Mouse (Mus musculus): ENCODE measurements around the gene Ssh3.

Gene Ssh3

GRCm38 (mm10) chr19:4270187-4270586 lies 1.2 kb upstream of the Ssh3 start:
- TF ChIP-seq GATA4 (IDR thresholded peaks at IDR 0.05; ENCODE audit: insufficient replicate concordance, low read length) = no peak

GRCm38 (mm10) chr19:4265956-4266355 lies 3.0 kb downstream of the Ssh3 start:
- TF ChIP-seq GATA4 (IDR thresholded peaks at IDR 0.05; ENCODE audit: insufficient replicate concordance, low read length) = no peak

GRCm38 (mm10) chr19:4264171-4264780 lies 4.7 kb downstream of the Ssh3 start:
- no peak for TF ChIP-seq GATA4 (IDR thresholded peaks at IDR 0.05; ENCODE audit: insufficient replicate concordance, low read length)

GRCm38 (mm10) chr19:4263702-4264101 lies 5.3 kb downstream of the Ssh3 start:
- no peak for TF ChIP-seq GATA4 (IDR thresholded peaks at IDR 0.05; ENCODE audit: insufficient replicate concordance, low read length)

- no peak for TF ChIP-seq GATA4 (IDR thresholded peaks at IDR 0.05; ENCODE audit: insufficient replicate concordance, low read length)
These were observed 6.2 kb downstream of the Ssh3 start for GRCm38 (mm10) chr19:4262756-4263155.

- TF ChIP-seq GATA4 (IDR thresholded peaks at IDR 0.05; ENCODE audit: insufficient replicate concordance, low read length) = no peak
These were observed 7.8 kb downstream of the Ssh3 start for GRCm38 (mm10) chr19:4261038-4261698.

- TF ChIP-seq GATA4 (IDR thresholded peaks at IDR 0.05; ENCODE audit: insufficient replicate concordance, low read length) = no peak
These were observed 11.1 kb downstream of the Ssh3 start for GRCm38 (mm10) chr19:4257897-4258252.

- TF ChIP-seq GATA4 (IDR thresholded peaks at IDR 0.05; ENCODE audit: insufficient replicate concordance, low read length) = no peak
These were observed 11.6 kb downstream of the Ssh3 start for GRCm38 (mm10) chr19:4257216-4257896.

- TF ChIP-seq GATA4 (IDR thresholded peaks at IDR 0.05; ENCODE audit: insufficient replicate concordance, low read length) = no peak
These were observed 13.3 kb downstream of the Ssh3 start for GRCm38 (mm10) chr19:4255583-4256162.

GRCm38 (mm10) chr19:4254230-4254629 lies 14.8 kb downstream of the Ssh3 start:
- TF ChIP-seq GATA4 (IDR thresholded peaks at IDR 0.05; ENCODE audit: insufficient replicate concordance, low read length) = no peak

- TF ChIP-seq GATA4 (IDR thresholded peaks at IDR 0.05; ENCODE audit: insufficient replicate concordance, low read length) = no peak
These were observed 22.0 kb downstream of the Ssh3 start for GRCm38 (mm10) chr19:4247010-4247409.

- no peak for TF ChIP-seq GATA4 (IDR thresholded peaks at IDR 0.05; ENCODE audit: insufficient replicate concordance, low read length)
These were observed 24.2 kb downstream of the Ssh3 start for GRCm38 (mm10) chr19:4244775-4245174.

- no peak for TF ChIP-seq GATA4 (IDR thresholded peaks at IDR 0.05; ENCODE audit: insufficient replicate concordance, low read length)
These were observed 26.6 kb downstream of the Ssh3 start for GRCm38 (mm10) chr19:4242416-4242815.

- TF ChIP-seq GATA4 (IDR thresholded peaks at IDR 0.05; ENCODE audit: insufficient replicate concordance, low read length) = no peak
These were observed 28.7 kb downstream of the Ssh3 start for GRCm38 (mm10) chr19:4240247-4240668.

GRCm38 (mm10) chr19:4234548-4234947 lies 34.4 kb downstream of the Ssh3 start:
- no peak for TF ChIP-seq GATA4 (IDR thresholded peaks at IDR 0.05; ENCODE audit: insufficient replicate concordance, low read length)

- TF ChIP-seq GATA4 (IDR thresholded peaks at IDR 0.05; ENCODE audit: insufficient replicate concordance, low read length) = no peak
These were observed 36.3 kb downstream of the Ssh3 start for GRCm38 (mm10) chr19:4232651-4233050.

All from liver, adult (tissue).